Comparison of ENCODE assay signal across 16 mouse cellular contexts in genomic region chr9:80380078-80380645, GRCm38 (mm10).
"Had no signal": no experiment of that assay in that cellular context is flagged by ENCODE, and none has a peak within 500 bp of the region (broad histone marks: within the 10 kb centered on the region; RNA-seq: fewer than 3 reads in every experiment).

No protein-coding gene starts in this region.

- H3K27ac ChIP-seq: kidney, postnatal 0 days; left cerebral cortex, adult 2 months; liver, embryonic 13.5 days; macrophage; midbrain, embryonic 12.5 days; midbrain, embryonic 15.5 days; stomach, postnatal 0 days had no signal

- H3K4me3 ChIP-seq: left cerebral cortex, adult 2 months; liver, embryonic 13.5 days; midbrain, embryonic 12.5 days; midbrain, embryonic 15.5 days had no signal

- H3K4me2 ChIP-seq: liver, embryonic 13.5 days; midbrain, embryonic 12.5 days; midbrain, embryonic 15.5 days had no signal

- H3K9me3 ChIP-seq: liver, embryonic 13.5 days; midbrain, embryonic 12.5 days; midbrain, embryonic 15.5 days had no signal

- ATAC-seq: midbrain, embryonic 15.5 days had no signal

- DNase-seq: kidney, postnatal 25 days; layer of hippocampus, postnatal 36 days; liver, embryonic 13.5 days; lung, adult 2 months; right cerebral cortex, adult 18-20 months; right cerebral cortex, postnatal 14 days; right cerebral cortex, postnatal 4 days; thymus, adult 2 months; thymus, postnatal 14 days; thymus, postnatal 4 days had no signal

- H3K9ac ChIP-seq: liver, embryonic 13.5 days; midbrain, embryonic 12.5 days; midbrain, embryonic 15.5 days had no signal

- H3K36me3 ChIP-seq: liver, embryonic 13.5 days; midbrain, embryonic 12.5 days; midbrain, embryonic 15.5 days had no signal

- H3K4me1 ChIP-seq: liver, embryonic 13.5 days; midbrain, embryonic 12.5 days; midbrain, embryonic 15.5 days had no signal

- H3K27me3 ChIP-seq: liver, embryonic 13.5 days; midbrain, embryonic 12.5 days; midbrain, embryonic 15.5 days had no signal
